Mouse (Mus musculus) brain, embryonic 14.5 days (tissue): Measurements from ENCODE around the gene Dazl.

Source experiments
- CTCF ChIP-seq: fragments of 200-500 bp; IDR thresholded peaks from 2 replicates; pipeline ENCODE4 v1.5.1; 2012; ENCODE audit warnings: inconsistent platforms, mild to moderate bottlenecking, moderate library complexity, borderline replicate concordance; ENCODE audit not compliant: insufficient read depth, insufficient read length; ENCODE audit errors: extremely low read depth
- POLR2A ChIP-seq: fragments of 200-500 bp; IDR thresholded peaks from 2 replicates; pipeline ENCODE4 v1.6.1; 2012; ENCODE audit warnings: mild to moderate bottlenecking, inconsistent platforms, borderline replicate concordance; ENCODE audit not compliant: poor library complexity, insufficient read depth, insufficient read length, severe bottlenecking; ENCODE audit errors: extremely low read depth

DNA sequence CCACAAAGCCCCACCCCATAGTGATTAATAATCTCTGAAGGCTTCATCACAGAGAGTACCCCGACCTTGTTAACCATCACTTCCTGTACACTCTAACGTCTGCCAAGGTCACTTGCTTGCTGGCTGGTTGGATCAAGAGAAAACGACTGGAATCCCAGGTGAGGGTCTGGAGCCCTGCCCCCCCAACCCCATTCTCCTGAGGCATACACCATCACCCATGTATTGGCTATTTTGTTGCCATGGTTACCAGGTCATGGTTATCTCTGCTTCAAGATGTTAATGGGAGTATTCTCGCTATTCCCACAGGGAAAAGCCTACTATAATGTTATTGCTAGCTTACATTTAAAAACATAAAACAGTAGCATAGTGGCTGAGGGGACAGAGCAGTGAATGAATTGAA lies 48.8 kb downstream of the Dazl start:
- TF ChIP-seq CTCF (no peak), POLR2A (no peak)
